Mouse (Mus musculus) liver, embryonic 18 days (tissue): ENCODE data around the gene Pabpn1. TPM values are rescaled to one million over a fixed set of nuclear protein-coding genes. Genes with fewer than 3 reads are reported as not detected.

Source experiments
- polyA plus RNA-seq: library from polyadenylated mRNA; depleted of rRNA; stranded (reverse); fragments of >200 nt; gene quantifications from 2 replicates; pipeline ENCODE4 v1.2.3, GENCODE M21; 2012; rRNA removed

The Pabpn1 gene
- 101 and 125 TPM in 2 replicates for polyA plus RNA-seq

GRCm38 (mm10) chr14:54892200-54892599 lies at the start of gene Pabpn1:
Gene Pabpn1 (plus strand): TSS chr14:54892500.

GRCm38 (mm10) chr14:54870861-54871260 lies 21.4 kb upstream of the Pabpn1 start, which contains the start of gene Homez:
Gene Homez (minus strand): TSS chr14:54870961.

GRCm38 (mm10) chr14:54877048-54877715 lies 15.1 kb upstream of the Pabpn1 start, which contains the start of gene Ppp1r3e:
Gene Ppp1r3e (minus strand): TSS chr14:54877550.

GRCm38 (mm10) chr14:54883154-54884021 lies 8.9 kb upstream of the Pabpn1 start, which contains the start of the genes Bcl2l2 and Gm20521:
Gene Bcl2l2 (plus strand): TSS chr14:54883377.
Gene Gm20521 (plus strand): TSS chr14:54883441.

GRCm38 (mm10) chr14:54912886-54913285 lies 20.6 kb downstream of the Pabpn1 start, which contains the start of gene Slc22a17:
Gene Slc22a17 (minus strand): TSS chr14:54913132.

GRCm38 (mm10) chr14:54925349-54926342 lies 33.3 kb downstream of the Pabpn1 start, which contains the start of gene Efs:
Gene Efs (minus strand): TSS chr14:54926126.

GRCm38 (mm10) chr14:54932645-54933150 lies 40.4 kb downstream of the Pabpn1 start, which contains the start of gene Il25:
Gene Il25 (plus strand): TSS chr14:54932695.

GRCm38 (mm10) chr14:54935904-54936830 lies 43.9 kb downstream of the Pabpn1 start, which contains the start of gene Cmtm5:
Gene Cmtm5 (plus strand): TSS chr14:54936261.

Other genes with a start within 250 kb of the Pabpn1 start
- gene 1700123O20Rik, start 206.3 kb upstream of the Pabpn1 start, polyA plus RNA-seq = 41.4 and 42.6 TPM in 2 replicates
- gene Acin1, start 205.6 kb upstream of the Pabpn1 start, polyA plus RNA-seq = 46.0 and 56.8 TPM in 2 replicates
- gene Gm29776, start 193.7 kb upstream of the Pabpn1 start, polyA plus RNA-seq = 0.05 and 0.06 TPM in 2 replicates
- 25.7 and 34.3 TPM in 2 replicates for gene Cebpe, start 180.3 kb upstream of the Pabpn1 start, polyA plus RNA-seq
- 4.7 and 5.1 TPM in 2 replicates for gene Slc7a8, start 110.6 kb upstream of the Pabpn1 start, polyA plus RNA-seq
- not detected in 2 replicates for gene Rnf212b, start 78.4 kb upstream of the Pabpn1 start, polyA plus RNA-seq
- 1.5 and 2.1 TPM in 2 replicates for gene Homez, start 21.5 kb upstream of the Pabpn1 start, polyA plus RNA-seq
- gene Ppp1r3e, start 14.9 kb upstream of the Pabpn1 start, polyA plus RNA-seq = 1.9 and 2.0 TPM in 2 replicates
- 8.9 and 9.0 TPM in 2 replicates for gene Bcl2l2, start 9.1 kb upstream of the Pabpn1 start, polyA plus RNA-seq
- 0.07 and 0.12 TPM in 2 replicates for gene Gm20521, start 9.1 kb upstream of the Pabpn1 start, polyA plus RNA-seq
- 4.2 and 5.5 TPM in 2 replicates for gene Slc22a17, start 20.6 kb downstream of the Pabpn1 start, polyA plus RNA-seq
- gene Efs, start 33.6 kb downstream of the Pabpn1 start, polyA plus RNA-seq = 0.38 and 0.47 TPM in 2 replicates
- not detected in 2 replicates for gene Il25, start 40.2 kb downstream of the Pabpn1 start, polyA plus RNA-seq
- gene Cmtm5, start 43.8 kb downstream of the Pabpn1 start, polyA plus RNA-seq = 0.04 TPM in 1 of 2 replicates, not detected in the other
- 0.05 and 0.14 TPM in 2 replicates for gene Myh6, start 74.4 kb downstream of the Pabpn1 start, polyA plus RNA-seq
- gene Gm17428, start 84.4 kb downstream of the Pabpn1 start, polyA plus RNA-seq = not detected in 2 replicates
- 0.06 and 0.11 TPM in 2 replicates for gene Myh7, start 102.1 kb downstream of the Pabpn1 start, polyA plus RNA-seq
- 20.9 and 22.6 TPM in 2 replicates for gene Ngdn, start 123.0 kb downstream of the Pabpn1 start, polyA plus RNA-seq
- 0.26 and 0.29 TPM in 2 replicates for gene Zfhx2, start 199.8 kb downstream of the Pabpn1 start, polyA plus RNA-seq
- gene Thtpa, start 202.3 kb downstream of the Pabpn1 start, polyA plus RNA-seq = 3.3 and 3.6 TPM in 2 replicates
- 8.7 and 9.3 TPM in 2 replicates for gene Ap1g2, start 214.1 kb downstream of the Pabpn1 start, polyA plus RNA-seq
- 0.02 and 0.03 TPM in 2 replicates for gene Jph4, start 224.4 kb downstream of the Pabpn1 start, polyA plus RNA-seq